Mouse (Mus musculus): Measurements from ENCODE around the gene Grtp1. TPM values are rescaled to one million over a fixed set of nuclear protein-coding genes. Genes with fewer than 3 reads are reported as not detected.

The Grtp1 gene
- total RNA-seq (2014; rRNA removed; ENCODE audit: low replicate concordance) = 4.4 and 9.9 TPM in 2 replicates
- polyA plus RNA-seq (2015; fragmentation: Nextera tagmentation; extraction: Ambion mirVana) = 10.0 and 11.9 TPM in 2 replicates

GRCm38 (mm10) chr8:13200301-13201012, at the start of gene Grtp1:
Gene Grtp1, minus strand, starts transcription at chr8:13200620.
- DNase-seq (ENCODE audit: low spot score) (no peak), ATAC-seq (ENCODE audit: insufficient read depth, low read depth) (peak; percentile 72)
- Histone ChIP-seq H3K36me3 (replicated peaks; ENCODE audit: control insufficient read depth, insufficient read depth, low read length) (no peaks in the 10 kb centered on the region), H3K9ac (replicated peaks; ENCODE audit: low read depth, low read length) (peak within 1 kb of the TSS; percentile 58), H3K27me3 (ENCODE audit: control insufficient read depth, insufficient read depth, low read length) (peaks cover 21% of the 10 kb centered on the region; the same call in 1 of the 2 replicates), H3K4me1 (ENCODE audit: control insufficient read depth, insufficient read depth) (peaks cover 18% of the 10 kb centered on the region; the same call in 1 of the 2 replicates), H3K9me3 (replicated peaks; ENCODE audit: control insufficient read depth, low read length) (no peaks in the 10 kb centered on the region), H3K4me3 (ENCODE audit: low read depth, low read length) (peak within 1 kb of the TSS; percentile 79), H3K27ac (ENCODE audit: low read depth) (no peak within 1 kb of the TSS), H3K4me2 (ENCODE audit: low read depth, low read length) (peak within 1 kb of the TSS; percentile 95)
- TF ChIP-seq EP300 (IDR thresholded peaks at IDR 0.05; ENCODE audit: low read depth) (no peak), CTCF (IDR thresholded peaks at IDR 0.05; ENCODE audit: low read depth) (no peak)
- under 1% methylated on average over 51 of the region's 58 CpGs for WGBS

- DNase-seq (ENCODE audit: low spot score) (no peak), ATAC-seq (ENCODE audit: insufficient read depth, low read depth) (0 out of 2 replicates have a peak, but pooled peaks have one; percentile 15)
- Histone ChIP-seq H3K4me1 (ENCODE audit: control insufficient read depth, insufficient read depth) (peaks cover 25% of the 10 kb centered on the region), H3K9me3 (replicated peaks; ENCODE audit: control insufficient read depth, low read length) (no peaks in the 10 kb centered on the region), H3K9ac (replicated peaks; ENCODE audit: low read depth, low read length) (no peak overlapping the region), H3K4me2 (ENCODE audit: low read depth, low read length) (no peak overlapping the region), H3K27ac (ENCODE audit: low read depth) (peak overlapping the region; percentile 61), H3K4me3 (ENCODE audit: low read depth, low read length) (no peak overlapping the region), H3K27me3 (ENCODE audit: control insufficient read depth, insufficient read depth, low read length) (no peaks in the 10 kb centered on the region), H3K36me3 (replicated peaks; ENCODE audit: control insufficient read depth, insufficient read depth, low read length) (peaks cover 70% of the 10 kb centered on the region)
- WGBS = 57% methylated on average over 11 of the region's 11 CpGs
- TF ChIP-seq EP300 (IDR thresholded peaks at IDR 0.05; ENCODE audit: low read depth) = no peak
- TF ChIP-seq CTCF (IDR thresholded peaks at IDR 0.05; ENCODE audit: low read depth) = 0 out of 2 replicates have a peak, but pooled peaks have one; percentile 4
Observed at GRCm38 (mm10) chr8:13244343-13244880, 44.0 kb upstream of the Grtp1 start.

GRCm38 (mm10) chr8:13242985-13243870, 42.8 kb upstream of the Grtp1 start:
- Histone ChIP-seq H3K4me1 (ENCODE audit: control insufficient read depth, insufficient read depth) (peaks cover 20% of the 10 kb centered on the region; the same call in 1 of the 2 replicates), H3K27ac (ENCODE audit: low read depth) (peak overlapping the region; percentile 68), H3K36me3 (replicated peaks; ENCODE audit: control insufficient read depth, insufficient read depth, low read length) (peaks cover 74% of the 10 kb centered on the region), H3K9me3 (replicated peaks; ENCODE audit: control insufficient read depth, low read length) (no peaks in the 10 kb centered on the region), H3K4me2 (ENCODE audit: low read depth, low read length) (no peak overlapping the region), H3K9ac (replicated peaks; ENCODE audit: low read depth, low read length) (no peak overlapping the region), H3K27me3 (ENCODE audit: control insufficient read depth, insufficient read depth, low read length) (no peaks in the 10 kb centered on the region), H3K4me3 (ENCODE audit: low read depth, low read length) (no peak overlapping the region)
- DNase-seq (ENCODE audit: low spot score) = no peak
- ATAC-seq (ENCODE audit: insufficient read depth, low read depth) = peak; percentile 51
- TF ChIP-seq EP300 (IDR thresholded peaks at IDR 0.05; ENCODE audit: low read depth) = peak; percentile 60; the same call in 1 of the 2 replicates
- TF ChIP-seq CTCF (IDR thresholded peaks at IDR 0.05; ENCODE audit: low read depth) = no peak
- WGBS = 48% methylated on average over 10 of the region's 10 CpGs

GRCm38 (mm10) chr8:13240691-13241090, 40.3 kb upstream of the Grtp1 start:
- Histone ChIP-seq H3K9me3 (replicated peaks; ENCODE audit: control insufficient read depth, low read length) (no peaks in the 10 kb centered on the region), H3K4me3 (ENCODE audit: low read depth, low read length) (no peak overlapping the region), H3K9ac (replicated peaks; ENCODE audit: low read depth, low read length) (no peak overlapping the region), H3K36me3 (replicated peaks; ENCODE audit: control insufficient read depth, insufficient read depth, low read length) (peaks cover 57% of the 10 kb centered on the region), H3K4me2 (ENCODE audit: low read depth, low read length) (no peak overlapping the region), H3K4me1 (ENCODE audit: control insufficient read depth, insufficient read depth) (peaks cover 20% of the 10 kb centered on the region; the same call in 1 of the 2 replicates), H3K27me3 (ENCODE audit: control insufficient read depth, insufficient read depth, low read length) (no peaks in the 10 kb centered on the region), H3K27ac (ENCODE audit: low read depth) (peak overlapping the region; percentile 78)
- peak; percentile 28 for DNase-seq (ENCODE audit: low spot score)
- 38% methylated on average over 7 of the region's 7 CpGs for WGBS
- TF ChIP-seq EP300 (IDR thresholded peaks at IDR 0.05; ENCODE audit: low read depth) = peak; percentile 30; the same call in 1 of the 2 replicates
- no peak for TF ChIP-seq CTCF (IDR thresholded peaks at IDR 0.05; ENCODE audit: low read depth)
- peak; percentile 70 for ATAC-seq (ENCODE audit: insufficient read depth, low read depth)

GRCm38 (mm10) chr8:13240055-13240454, 39.6 kb upstream of the Grtp1 start:
- no peak for ATAC-seq (ENCODE audit: insufficient read depth, low read depth)
- Histone ChIP-seq H3K4me1 (ENCODE audit: control insufficient read depth, insufficient read depth) (peaks cover 20% of the 10 kb centered on the region; the same call in 1 of the 2 replicates), H3K27ac (ENCODE audit: low read depth) (peak overlapping the region; percentile 30; the same call in 1 of the 2 replicates), H3K36me3 (replicated peaks; ENCODE audit: control insufficient read depth, insufficient read depth, low read length) (peaks cover 56% of the 10 kb centered on the region), H3K27me3 (ENCODE audit: control insufficient read depth, insufficient read depth, low read length) (no peaks in the 10 kb centered on the region), H3K4me2 (ENCODE audit: low read depth, low read length) (no peak overlapping the region), H3K4me3 (ENCODE audit: low read depth, low read length) (no peak overlapping the region), H3K9me3 (replicated peaks; ENCODE audit: control insufficient read depth, low read length) (no peaks in the 10 kb centered on the region), H3K9ac (replicated peaks; ENCODE audit: low read depth, low read length) (no peak overlapping the region)
- no peak for TF ChIP-seq CTCF (IDR thresholded peaks at IDR 0.05; ENCODE audit: low read depth)
- no peak for TF ChIP-seq EP300 (IDR thresholded peaks at IDR 0.05; ENCODE audit: low read depth)
- no peak for DNase-seq (ENCODE audit: low spot score)
- WGBS = 88% methylated on average over 9 of the region's 9 CpGs
